Mouse (Mus musculus) heart, embryonic 16.5 days (tissue): ENCODE measurements around the gene Cdc6. TPM values are rescaled to one million over a fixed set of nuclear protein-coding genes. Genes with fewer than 3 reads are reported as not detected.

ENCODE experiments used
- ATAC-seq: fragments of 200-750 bp; cut with Nextera tagmentation; replicated peaks from 2 replicates; pipeline ENCODE4 v1.8.0; 2017; ENCODE audit warnings: moderate number of reproducible peaks; ENCODE audit not compliant: insufficient read depth, low FRiP score; ENCODE audit errors: extremely low read depth
- H3K27ac ChIP-seq: fragments of 300-500 bp; sonication (generic); 2 replicates; pipeline ENCODE4 v1.5.1; 2014; ENCODE audit warnings: mild to moderate bottlenecking, low read length, control low read depth, moderate library complexity
- H3K27me3 ChIP-seq: fragments of 300-500 bp; sonication (generic); 2 replicates; pipeline ENCODE4 v1.6.1; 2014; ENCODE audit warnings: low read length, mixed read lengths; ENCODE audit not compliant: control insufficient read depth, insufficient read depth
- H3K36me3 ChIP-seq: fragments of 300-500 bp; sonication (generic); 2 replicates; pipeline ENCODE4 v1.6.1; 2014; ENCODE audit not compliant: control insufficient read depth, insufficient read depth
- H3K4me1 ChIP-seq: fragments of 300-500 bp; sonication (generic); 2 replicates; pipeline ENCODE4 v1.6.1; 2014; ENCODE audit warnings: low read length, mixed read lengths; ENCODE audit not compliant: control insufficient read depth, insufficient read depth
- H3K4me2 ChIP-seq: fragments of 300-500 bp; sonication (generic); 2 replicates; pipeline ENCODE4 v1.6.1; 2014; ENCODE audit warnings: low read depth, mild to moderate bottlenecking, control low read depth, low read length
- H3K4me3 ChIP-seq: fragments of 300-500 bp; sonication (generic); 2 replicates; pipeline ENCODE4 v1.5.1; 2014; ENCODE audit warnings: mild to moderate bottlenecking, control low read depth, low read length
- H3K9ac ChIP-seq: fragments of 300-500 bp; sonication (generic); 2 replicates; pipeline ENCODE4 v1.6.1; 2014; ENCODE audit warnings: low read length, control low read depth
- H3K9me3 ChIP-seq: fragments of 300-500 bp; sonication (generic); replicated peaks from 2 replicates; pipeline ENCODE4 v1.6.1; 2016; ENCODE audit warnings: low read length; ENCODE audit not compliant: control insufficient read depth
- WGBS: fragments of 180-500 bp; shearing (Covaris S2); extraction: QIAGEN DNeasy Blood & Tissue Kit; methylation state at CpG from one replicate; pipeline ENCODE4 v1.1.7; 2014; 5-methylcytosine and 5-hydroxymethylcytosine counted together
- polyA plus RNA-seq: library from polyadenylated mRNA; unstranded; fragments of >200 nt; fragmentation: Nextera tagmentation; extraction: Ambion mirVana; gene quantifications from 2 replicates; pipeline ENCODE4 v1.2.1, GENCODE M21; 2015

The Cdc6 gene
- polyA plus RNA-seq, 1 experiment from 2014 or later: 23.0 TPM

- 38% methylated on average over 8 of the region's 8 CpGs for WGBS
Measured at GRCm38 (mm10) chr11:98942923-98943641, 35.5 kb downstream of the Cdc6 start.

GRCm38 (mm10) chr11:98943741-98944461 lies 36.3 kb downstream of the Cdc6 start:
- Histone ChIP-seq H3K27ac (peak overlapping the region; percentile 100), H3K4me1 (peaks cover 93% of the 10 kb centered on the region), H3K4me2 (peak overlapping the region; percentile 96), H3K27me3 (no peaks in the 10 kb centered on the region), H3K36me3 (no peaks in the 10 kb centered on the region), H3K9me3 (no peaks in the 10 kb centered on the region), H3K4me3 (peak overlapping the region; percentile 5; the same call in 1 of the 2 replicates), H3K9ac (peak overlapping the region; percentile 93)
- ATAC-seq: no peak
- WGBS: 28% methylated on average over 14 of the region's 14 CpGs

More at GRCm38 (mm10) chr11:98942923-98943641, 35.5 kb downstream of the Cdc6 start:
- Histone ChIP-seq H3K4me1 (peaks cover 93% of the 10 kb centered on the region), H3K9ac (peak overlapping the region; percentile 93), H3K4me2 (peak overlapping the region; percentile 96), H3K27me3 (no peaks in the 10 kb centered on the region), H3K27ac (peak overlapping the region; percentile 100), H3K9me3 (no peaks in the 10 kb centered on the region), H3K4me3 (peak overlapping the region; percentile 5; the same call in 1 of the 2 replicates), H3K36me3 (no peaks in the 10 kb centered on the region)
- ATAC-seq: peak; percentile 45

- H3K27me3 ChIP-seq: no peaks in the 10 kb centered on the region
- peaks cover 93% of the 10 kb centered on the region for H3K4me1 ChIP-seq
- no peak for ATAC-seq
- H3K4me2 ChIP-seq: peak overlapping the region; percentile 21
- peak overlapping the region; percentile 55 for H3K27ac ChIP-seq
- no peak overlapping the region for H3K4me3 ChIP-seq
- no peaks in the 10 kb centered on the region for H3K36me3 ChIP-seq
- H3K9me3 ChIP-seq: no peaks in the 10 kb centered on the region
- WGBS: 37% methylated on average over 11 of the region's 11 CpGs
- H3K9ac ChIP-seq: peak overlapping the region; percentile 70
Measured at GRCm38 (mm10) chr11:98944897-98945604, 37.5 kb downstream of the Cdc6 start.

- Histone ChIP-seq H3K27me3 (no peaks in the 10 kb centered on the region), H3K36me3 (no peaks in the 10 kb centered on the region), H3K4me1 (peaks cover 93% of the 10 kb centered on the region), H3K9ac (peak overlapping the region; percentile 10), H3K27ac (peak overlapping the region; percentile 55), H3K4me3 (no peak overlapping the region), H3K9me3 (no peaks in the 10 kb centered on the region), H3K4me2 (peak overlapping the region; percentile 2; the same call in 1 of the 2 replicates)
- 33% methylated on average over 3 of the region's 3 CpGs for WGBS
- no peak for ATAC-seq
Measured at GRCm38 (mm10) chr11:98945605-98945977, 38.0 kb downstream of the Cdc6 start.

GRCm38 (mm10) chr11:98947969-98948569 lies 40.5 kb downstream of the Cdc6 start:
- Histone ChIP-seq H3K4me2 (peak overlapping the region; percentile 8), H3K4me3 (no peak overlapping the region), H3K27ac (peak overlapping the region; percentile 54), H3K9me3 (no peaks in the 10 kb centered on the region), H3K27me3 (no peaks in the 10 kb centered on the region), H3K36me3 (no peaks in the 10 kb centered on the region), H3K9ac (no peak overlapping the region), H3K4me1 (peaks cover 91% of the 10 kb centered on the region)
- 44% methylated on average over 18 of the region's 18 CpGs for WGBS
- ATAC-seq: no peak

- Histone ChIP-seq H3K9ac (peak overlapping the region; percentile 1), H3K36me3 (no peaks in the 10 kb centered on the region), H3K4me2 (no peak overlapping the region), H3K9me3 (no peaks in the 10 kb centered on the region), H3K4me3 (no peak overlapping the region), H3K27me3 (no peaks in the 10 kb centered on the region), H3K4me1 (peaks cover 91% of the 10 kb centered on the region), H3K27ac (peak overlapping the region; percentile 97; the same call in 1 of the 2 replicates)
- ATAC-seq: no peak
- 77% methylated on average over 10 of the region's 12 CpGs for WGBS
Measured at GRCm38 (mm10) chr11:98949242-98949957, 41.8 kb downstream of the Cdc6 start.

- ATAC-seq: no peak
- H3K27ac ChIP-seq: peak overlapping the region; percentile 97
- H3K4me2 ChIP-seq: no peak overlapping the region
- H3K27me3 ChIP-seq: no peaks in the 10 kb centered on the region
- no peaks in the 10 kb centered on the region for H3K36me3 ChIP-seq
- no peak overlapping the region for H3K4me3 ChIP-seq
- H3K9me3 ChIP-seq: no peaks in the 10 kb centered on the region
- 72% methylated on average over 7 of the region's 7 CpGs for WGBS
- peak overlapping the region; percentile 23 for H3K9ac ChIP-seq
- H3K4me1 ChIP-seq: peaks cover 91% of the 10 kb centered on the region
Measured at GRCm38 (mm10) chr11:98949958-98950460, 42.4 kb downstream of the Cdc6 start.

GRCm38 (mm10) chr11:98950484-98950883 lies 42.9 kb downstream of the Cdc6 start:
- H3K4me1 ChIP-seq: peaks cover 91% of the 10 kb centered on the region
- no peaks in the 10 kb centered on the region for H3K27me3 ChIP-seq
- no peak overlapping the region for H3K4me3 ChIP-seq
- ATAC-seq: no peak
- peak overlapping the region; percentile 97 for H3K27ac ChIP-seq
- peak overlapping the region; percentile 23; the same call in 1 of the 2 replicates for H3K9ac ChIP-seq
- WGBS: 68% methylated on average over 9 of the region's 9 CpGs
- H3K9me3 ChIP-seq: no peaks in the 10 kb centered on the region
- no peak overlapping the region for H3K4me2 ChIP-seq
- H3K36me3 ChIP-seq: no peaks in the 10 kb centered on the region
